Mouse (Mus musculus) frontal cortex, postnatal 14 days (tissue): Measurements from ENCODE around the gene Acvr1b.

Source experiments
- DNase-seq, 2 experiments: peaks; one replicate each; pipeline ENCODE4 v3.0.0; 2022; ENCODE audit warnings: low spot score in 2 of 2

Gene Acvr1b

DNA sequence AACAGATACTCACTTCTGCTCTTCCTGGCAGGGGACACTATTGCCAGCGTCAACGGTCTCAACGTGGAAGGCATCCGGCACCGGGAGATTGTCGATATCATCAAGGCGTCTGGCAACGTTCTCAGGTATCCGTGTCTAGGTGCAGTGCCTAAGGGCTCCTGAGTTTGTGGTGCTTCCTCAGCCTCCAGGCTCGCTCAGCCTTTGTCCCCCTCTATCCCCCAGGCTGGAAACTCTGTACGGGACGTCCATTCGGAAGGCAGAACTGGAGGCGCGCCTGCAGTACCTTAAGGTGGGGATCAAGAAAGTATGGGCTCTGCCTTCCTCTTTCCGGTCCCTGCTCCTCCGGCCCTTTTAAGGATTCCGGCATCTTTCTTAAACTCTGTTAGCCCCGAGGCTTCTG lies 56.6 kb downstream of the Acvr1b start:
- DNase-seq = no peak

DNA sequence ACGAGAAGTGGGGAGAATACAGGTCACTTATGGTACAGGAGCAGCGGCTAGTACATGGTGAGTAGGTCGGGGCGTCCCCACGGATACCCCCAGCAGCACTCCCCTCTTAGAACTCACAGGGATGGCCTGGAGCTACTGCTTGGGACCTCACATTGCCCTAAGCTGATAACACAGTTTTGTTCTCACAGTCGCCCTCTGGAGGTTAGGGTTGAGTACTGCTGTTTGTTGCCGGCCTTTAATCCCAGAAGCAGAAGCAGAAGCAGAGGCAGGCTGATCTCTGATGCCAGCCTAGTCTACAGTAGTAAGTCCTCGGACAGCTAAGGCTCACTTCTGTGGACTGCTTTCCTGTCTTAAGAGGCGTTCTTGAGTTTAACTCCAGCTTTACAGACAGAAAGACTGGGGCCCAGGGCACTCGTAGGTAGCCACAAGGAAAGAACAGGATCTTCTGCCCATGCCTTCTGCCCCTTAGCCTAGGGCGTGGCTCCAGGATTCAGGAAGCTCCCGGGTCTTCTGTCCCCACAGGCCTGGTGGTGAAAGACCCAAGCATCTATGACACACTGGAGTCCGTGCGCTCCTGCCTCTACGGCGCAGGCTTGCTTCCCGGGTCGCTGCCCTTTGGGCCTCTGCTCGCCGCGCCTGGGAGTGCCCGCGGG lies 57.3 kb downstream of the Acvr1b start:
- no peak for DNase-seq

DNA sequence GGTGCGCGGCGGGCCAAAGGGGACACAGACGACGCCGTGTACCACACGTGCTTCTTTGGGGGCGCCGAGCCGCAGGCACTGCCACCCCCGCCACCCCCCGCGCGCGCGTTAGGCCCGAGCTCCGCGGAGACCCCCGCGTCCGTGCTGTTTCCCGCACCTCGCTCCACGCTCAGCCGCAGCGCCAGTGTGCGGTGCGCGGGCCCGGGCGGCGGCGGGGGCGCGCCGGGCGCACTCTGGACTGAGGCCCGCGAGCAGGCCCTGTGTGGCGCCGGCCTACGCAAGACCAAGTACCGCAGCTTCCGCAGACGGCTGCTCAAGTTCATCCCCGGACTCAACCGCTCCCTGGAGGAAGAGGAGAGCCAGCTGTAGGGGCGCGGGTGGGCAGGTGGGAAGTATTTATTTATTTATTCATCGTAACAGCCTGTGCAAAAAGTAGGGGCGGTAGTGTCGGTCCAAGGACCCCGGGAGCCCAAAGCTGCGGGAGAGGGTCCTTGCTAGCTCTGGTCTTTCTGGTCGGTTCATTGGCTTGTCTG lies 57.8 kb downstream of the Acvr1b start:
- no peak for DNase-seq

DNA sequence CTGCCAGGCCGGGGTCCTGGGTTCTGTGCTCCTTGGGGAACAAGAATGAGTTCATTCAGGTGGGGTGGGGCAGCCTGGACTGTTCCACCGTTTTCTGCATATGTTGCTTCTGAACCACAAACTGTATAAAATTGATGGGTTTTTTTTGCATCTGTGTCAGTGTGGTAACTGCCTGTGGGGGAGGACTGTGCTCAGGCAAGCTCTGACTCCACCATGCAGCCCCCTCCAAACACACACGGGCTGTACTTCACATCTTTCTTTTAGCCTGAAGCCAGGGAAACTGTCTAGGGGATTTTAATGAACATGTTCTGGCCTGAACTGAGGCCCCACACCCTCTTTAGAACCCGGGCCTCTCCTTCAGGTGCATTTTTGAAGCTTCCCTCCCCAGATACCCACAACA lies 58.7 kb downstream of the Acvr1b start:
- DNase-seq = no peak

DNA sequence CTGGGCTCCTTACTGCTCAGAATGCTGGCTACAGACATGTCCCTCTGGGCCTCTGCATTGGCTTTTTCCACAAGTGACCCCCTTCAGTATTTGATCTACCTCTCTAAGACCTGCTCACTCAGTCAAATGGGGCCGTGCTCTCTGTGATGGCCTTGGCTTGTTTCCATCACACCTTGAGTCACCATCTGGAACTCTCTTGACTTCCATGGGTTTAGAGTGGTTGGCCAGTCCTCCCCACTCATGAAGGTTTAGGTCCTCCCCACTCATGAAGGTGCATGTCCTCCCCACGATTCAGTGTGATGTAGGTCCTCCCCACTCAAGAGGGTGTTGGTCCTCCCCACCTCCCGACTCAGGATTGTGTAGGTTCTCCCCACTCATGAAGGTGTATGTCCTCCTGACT lies 59.3 kb downstream of the Acvr1b start:
- no peak for DNase-seq

DNA sequence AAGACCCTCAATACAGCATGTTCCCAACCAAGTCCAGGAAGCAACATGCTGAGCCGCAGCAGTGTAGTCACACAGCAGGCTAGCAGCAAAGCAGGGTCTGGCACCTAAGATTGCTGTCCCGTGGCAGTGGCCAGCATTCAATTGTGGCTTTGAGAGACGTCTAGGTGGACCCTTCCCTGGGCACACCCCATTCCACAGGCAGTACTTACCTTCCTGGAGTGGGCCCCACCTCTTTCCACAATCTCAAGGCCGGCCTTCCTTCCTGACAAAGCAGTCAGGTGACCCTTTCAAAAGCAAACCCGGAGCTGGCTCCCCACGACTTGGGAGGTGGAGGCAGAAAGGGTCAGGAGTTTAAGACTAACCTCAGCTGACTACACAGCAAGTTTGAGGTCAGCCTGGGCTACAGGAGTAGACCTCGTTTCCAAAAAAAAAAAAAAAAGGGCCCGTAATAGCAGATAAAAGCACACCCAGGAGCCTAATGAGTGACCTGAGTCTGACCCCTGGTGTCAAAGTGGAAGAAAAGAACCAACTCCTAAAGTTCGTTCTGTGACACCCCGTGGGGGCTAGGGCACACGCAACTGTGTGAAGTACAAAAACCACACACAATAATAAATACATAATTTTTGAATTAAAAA lies 59.9 kb downstream of the Acvr1b start:
- DNase-seq = no peak

DNA sequence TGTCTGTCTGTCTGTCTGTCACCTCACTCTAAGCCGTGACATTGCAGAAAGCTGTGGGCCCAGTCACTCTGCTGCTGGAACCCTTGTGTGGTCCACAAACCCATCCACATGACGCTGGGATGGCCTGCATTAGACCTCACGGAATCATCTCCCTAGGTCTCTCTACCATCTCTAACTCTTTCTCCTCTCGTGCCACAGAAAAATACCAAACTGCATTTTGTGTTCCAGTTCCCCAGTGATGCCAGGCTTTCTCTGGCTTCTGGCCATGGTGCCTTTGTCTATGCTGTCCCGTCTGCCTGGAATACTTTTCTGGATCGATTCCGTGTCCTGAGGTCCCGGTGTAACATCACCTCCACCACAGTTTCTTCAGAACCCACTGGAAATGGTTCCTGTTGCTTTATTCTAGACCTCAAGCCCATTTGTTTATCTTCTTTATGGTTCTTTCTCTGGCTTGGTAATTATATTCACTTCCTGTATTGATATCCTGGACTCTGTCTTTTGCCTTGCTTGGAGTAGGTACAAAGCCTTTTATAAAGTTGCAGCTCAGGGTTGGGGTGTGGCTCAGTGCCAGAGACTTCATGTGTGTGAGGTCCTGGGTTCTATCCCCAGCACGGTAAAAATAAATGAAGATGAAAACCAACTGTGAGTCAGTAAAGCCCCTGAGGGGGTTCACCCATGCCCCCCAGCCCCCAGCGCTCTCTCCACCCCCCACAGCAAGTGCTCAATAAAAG lies 60.9 kb downstream of the Acvr1b start:
- no peak for DNase-seq

DNA sequence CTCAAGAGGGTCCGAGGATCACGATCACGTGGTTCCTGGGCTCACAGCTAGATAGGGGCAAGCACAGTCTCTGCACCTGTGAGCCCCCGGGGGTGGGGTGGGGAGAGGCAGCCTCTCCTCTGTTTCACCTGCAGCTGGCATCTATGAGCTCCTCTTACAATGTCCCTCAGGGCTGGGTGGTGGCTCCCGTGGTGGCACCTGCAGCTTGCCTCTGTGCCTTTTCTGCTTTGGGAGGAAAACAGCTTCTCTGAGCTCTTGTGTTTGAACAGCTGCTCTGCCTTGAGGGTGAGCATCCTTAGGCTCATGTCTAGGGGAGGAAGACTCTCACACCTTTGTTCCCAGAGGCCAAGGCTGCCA lies 61.5 kb downstream of the Acvr1b start:
- DNase-seq = no peak

DNA sequence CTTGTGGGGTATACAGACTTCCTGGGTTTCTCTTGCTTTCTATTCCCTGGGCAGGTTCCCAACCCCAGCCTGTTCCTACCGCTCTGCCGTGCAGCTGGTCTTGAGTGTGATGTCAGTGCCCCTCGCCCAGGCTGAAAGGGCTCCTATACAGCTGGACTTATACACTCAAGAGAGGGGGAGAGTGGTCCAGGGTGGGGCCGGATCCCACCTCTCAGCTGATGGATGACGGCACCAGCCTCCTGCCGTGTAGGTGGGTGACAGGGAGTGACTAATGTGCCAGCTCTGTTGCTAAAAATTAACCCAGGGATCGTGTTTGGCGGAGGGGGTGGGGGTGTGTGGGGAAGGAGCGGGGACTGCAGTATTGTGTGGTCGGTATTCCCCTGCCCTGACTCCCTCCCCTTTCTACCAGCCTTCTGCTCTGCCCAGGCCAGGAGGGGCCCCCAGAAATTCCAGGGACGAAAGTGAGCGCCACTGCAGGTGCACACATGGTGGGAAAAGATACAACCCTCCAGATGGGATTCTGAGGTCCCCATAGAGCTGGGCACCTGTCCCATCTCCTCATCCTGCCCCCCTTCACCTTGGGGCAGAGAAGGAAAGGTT lies 62.0 kb downstream of the Acvr1b start:
- DNase-seq = no peak

DNA sequence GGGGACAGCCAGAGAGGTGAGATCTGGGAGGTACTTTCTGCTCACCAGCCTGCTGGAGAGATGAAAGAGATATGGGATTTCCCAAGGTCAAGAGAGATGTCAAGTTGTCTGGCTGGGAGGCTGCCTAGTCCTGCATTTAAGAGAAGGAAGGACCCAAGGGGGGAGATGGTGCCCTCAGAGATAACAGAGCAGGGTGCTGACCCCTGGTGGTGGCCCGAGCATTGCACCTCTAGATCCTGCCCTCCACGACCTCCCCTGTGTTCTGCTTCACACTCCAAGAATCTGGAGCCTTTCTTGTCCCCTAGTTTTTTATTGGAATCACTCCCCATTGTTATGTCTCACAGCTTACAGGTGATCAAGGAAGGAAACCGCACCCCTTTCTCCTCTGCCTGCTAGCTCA lies 63.0 kb downstream of the Acvr1b start:
- no peak for DNase-seq

DNA sequence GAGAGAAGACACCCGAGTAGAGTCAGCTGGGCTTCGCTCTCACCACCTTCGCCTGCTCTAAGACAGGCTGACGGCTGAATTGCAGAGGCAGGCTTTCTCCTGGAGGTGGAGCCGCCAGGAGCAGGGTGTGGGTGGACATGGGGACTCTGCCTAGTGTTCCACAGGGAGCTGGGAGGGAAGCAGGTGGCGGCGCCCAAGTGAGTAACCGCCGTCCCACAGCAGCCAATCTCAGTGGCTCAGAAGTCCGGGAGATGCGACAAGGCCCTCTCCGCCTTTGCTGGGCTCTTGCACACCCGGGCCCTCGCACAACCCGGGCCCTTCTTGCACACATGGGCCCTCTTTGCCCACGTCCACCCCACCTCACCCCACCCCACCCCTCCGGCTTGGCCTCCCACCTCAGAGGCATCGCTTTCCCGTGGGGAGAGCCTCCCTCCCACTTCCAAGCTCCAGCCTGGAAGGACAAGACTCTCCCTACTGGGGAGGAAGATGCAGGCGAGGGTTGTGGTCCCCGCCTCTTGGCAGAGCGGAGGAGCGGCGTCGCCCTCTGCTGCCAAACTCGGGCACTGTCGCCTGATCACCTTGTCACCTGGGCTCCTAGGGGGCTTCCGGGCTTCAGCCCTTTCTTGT lies 65.1 kb downstream of the Acvr1b start:
- peak in 1 of 2 experiments; percentile 59 for DNase-seq

DNA sequence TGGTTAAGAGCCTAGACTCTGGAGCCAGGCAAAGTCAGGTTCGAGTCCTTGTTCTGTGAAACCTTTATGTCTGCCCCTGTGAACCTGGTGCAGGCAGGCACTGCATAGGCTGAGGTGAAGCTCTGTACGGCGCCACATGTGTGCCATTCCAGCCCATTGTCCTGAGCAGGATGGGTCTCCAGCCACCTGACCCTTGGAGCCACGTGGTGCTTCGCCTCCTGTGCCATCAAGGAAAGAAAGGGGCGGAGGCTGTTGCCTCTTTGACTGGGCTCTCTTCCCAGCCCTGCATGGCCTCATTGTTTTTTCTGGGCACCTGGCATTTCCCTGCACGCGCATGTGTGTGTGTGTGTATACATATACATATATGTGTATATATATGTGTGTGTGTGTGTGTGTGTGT lies 66.0 kb downstream of the Acvr1b start:
- no peak for DNase-seq

DNA sequence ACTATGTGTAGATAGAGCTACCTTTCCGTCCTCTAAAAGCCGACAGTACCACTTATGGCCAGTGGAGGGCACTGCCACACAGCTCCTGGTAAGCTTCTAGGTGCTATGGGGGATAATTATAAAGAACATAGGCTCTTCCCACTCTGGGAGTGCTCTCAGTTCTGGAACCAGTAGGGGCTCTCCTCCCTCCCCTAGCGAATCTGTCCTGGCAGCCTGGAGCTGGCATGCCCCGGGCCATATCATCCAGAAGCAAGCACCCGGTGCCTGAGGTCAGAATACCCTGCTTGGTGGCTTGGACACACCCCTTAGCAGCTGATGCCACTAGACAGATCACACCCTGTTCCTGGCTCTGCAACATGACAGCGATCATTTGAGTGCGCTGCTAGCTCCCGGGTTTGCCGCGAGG lies 66.9 kb downstream of the Acvr1b start:
- DNase-seq = peak; percentile 85 to 91

DNA sequence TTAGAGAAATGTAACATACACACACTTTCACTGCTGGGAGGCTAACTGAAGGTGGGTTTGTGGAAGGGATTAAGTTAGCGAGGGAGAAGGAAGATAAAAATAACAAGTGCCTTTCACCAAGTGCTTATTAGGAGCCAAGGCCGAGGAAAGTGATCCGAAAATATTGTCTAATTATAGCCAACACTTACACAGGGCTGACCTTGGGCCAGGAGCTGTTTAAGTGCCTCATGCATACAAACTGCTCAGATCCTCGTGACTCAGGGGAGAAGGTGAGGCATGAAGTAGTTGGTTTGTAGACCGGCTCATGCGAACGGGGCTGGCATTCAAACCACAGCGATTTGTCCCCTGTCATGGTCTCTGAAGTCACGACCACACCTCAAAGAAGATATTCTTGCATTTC lies 67.4 kb downstream of the Acvr1b start:
- no peak for DNase-seq

DNA sequence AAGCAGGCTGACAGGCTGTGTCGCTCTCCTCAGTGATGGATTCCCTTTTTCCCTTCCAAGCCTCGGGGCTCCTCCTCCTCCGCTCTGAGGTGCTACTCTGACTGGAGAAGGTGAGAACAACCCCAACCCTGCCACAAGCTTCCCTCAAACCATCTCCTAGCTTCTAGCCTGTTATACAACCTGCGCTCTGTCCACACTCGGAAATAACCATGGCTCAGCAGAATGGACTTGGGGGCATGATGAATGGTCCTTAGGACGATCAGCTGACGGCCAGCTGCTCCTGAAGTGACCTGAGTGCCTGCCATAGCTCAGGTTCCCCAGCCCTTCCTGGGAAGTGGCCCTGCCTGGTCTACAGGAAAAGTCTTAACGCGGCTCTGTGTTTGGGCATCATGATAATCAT lies 68.0 kb downstream of the Acvr1b start:
- DNase-seq = no peak

DNA sequence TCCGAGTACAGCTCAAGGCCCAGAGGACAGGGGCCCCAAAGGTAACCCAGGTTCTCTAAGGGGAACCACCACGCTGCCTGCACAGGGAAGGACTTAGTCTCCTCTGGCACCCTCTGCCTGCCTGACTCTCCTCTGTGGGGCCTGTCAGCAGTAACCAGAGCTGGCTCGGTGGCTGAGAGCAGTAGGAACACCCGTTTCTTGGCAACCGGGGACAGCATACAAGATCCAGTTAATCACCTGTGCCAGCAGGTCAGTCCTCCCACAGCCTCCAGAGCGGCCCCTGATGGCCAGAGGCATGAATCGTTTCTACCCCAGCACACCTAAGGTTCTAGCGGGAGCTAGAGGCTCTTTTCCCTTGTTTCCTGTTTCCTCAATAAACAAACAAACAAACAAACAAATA lies 68.8 kb downstream of the Acvr1b start:
- DNase-seq = no peak

DNA sequence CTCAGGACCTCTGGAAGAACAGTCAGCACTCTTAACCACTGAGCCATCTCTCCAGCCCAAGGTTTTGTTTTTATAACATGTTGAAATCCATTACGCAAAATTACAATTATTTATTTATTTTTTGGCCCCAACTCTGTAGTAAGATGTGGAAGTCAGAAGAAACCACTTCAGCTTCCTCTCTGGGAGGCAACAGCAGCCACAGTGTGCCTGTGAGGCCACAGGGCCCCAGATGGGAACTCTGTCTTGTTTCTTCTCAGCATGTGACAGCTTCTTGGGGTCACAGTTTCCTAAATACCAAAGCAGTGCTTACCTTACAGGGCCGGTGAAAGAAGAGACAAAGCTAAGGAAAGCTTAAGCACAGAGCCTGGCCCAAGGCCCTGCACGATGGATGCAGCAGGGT lies 70.1 kb downstream of the Acvr1b start:
- DNase-seq = no peak

DNA sequence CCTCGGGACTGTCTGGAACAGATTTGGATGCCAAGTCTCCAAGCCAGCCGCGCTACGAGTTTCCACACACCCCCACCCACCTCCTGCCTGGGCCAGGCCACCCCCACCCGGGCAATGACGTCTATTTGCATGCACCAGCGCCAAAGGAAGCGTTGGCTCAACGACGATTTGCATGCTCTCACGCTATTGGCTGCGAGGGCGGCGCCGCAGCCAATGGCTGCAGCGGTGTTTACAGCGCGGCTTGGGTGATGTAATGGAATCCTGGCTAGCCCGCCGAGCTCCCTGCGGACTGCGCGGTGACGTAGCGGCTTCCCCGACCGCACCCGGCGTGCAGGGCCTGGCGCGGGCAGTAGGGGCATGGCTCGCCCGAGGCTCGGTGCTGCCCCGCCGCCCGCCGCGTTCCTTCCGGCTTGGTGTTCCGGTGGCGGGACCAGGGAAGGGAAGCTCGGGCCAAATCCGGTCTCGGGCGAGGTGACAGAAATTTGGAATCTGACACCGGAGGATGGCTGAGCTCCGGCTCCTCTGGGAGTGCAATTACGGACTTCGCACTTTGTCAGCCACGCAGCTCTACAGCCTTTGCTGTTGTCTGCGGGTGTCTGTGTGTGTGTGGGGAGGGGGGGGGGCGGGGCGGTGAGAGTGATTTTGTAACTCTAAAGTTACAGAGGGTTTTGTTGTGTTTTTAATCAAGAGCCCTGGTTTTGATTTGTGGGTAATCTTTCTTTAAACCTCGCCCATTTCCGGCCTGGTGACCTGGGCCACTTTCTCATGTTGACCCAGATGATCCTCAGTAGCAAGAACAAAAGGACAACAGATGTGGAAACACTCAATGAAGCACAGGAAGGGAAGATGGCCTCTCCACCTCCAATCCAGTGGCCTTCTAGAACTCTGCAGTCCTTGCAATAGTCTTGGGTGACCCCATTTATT lies 72.6 kb downstream of the Acvr1b start:
- DNase-seq = peak; percentile 93 to 94

DNA sequence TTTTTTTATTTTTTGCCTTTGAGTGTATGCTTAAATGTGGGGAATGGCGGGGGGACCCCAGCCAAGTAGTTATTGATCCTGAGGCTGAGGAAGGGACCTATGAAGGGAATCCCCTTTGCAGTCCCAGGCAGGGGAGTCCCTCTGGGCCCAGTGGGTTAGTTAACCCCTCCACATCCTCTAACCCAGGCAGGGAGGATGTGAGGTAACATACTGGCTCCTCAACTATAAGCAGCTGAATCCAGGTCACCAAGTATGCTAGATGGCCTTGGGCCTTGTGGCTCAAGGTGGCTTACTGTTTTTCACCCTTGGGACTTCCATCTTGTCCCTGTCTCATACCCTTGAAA lies 73.3 kb downstream of the Acvr1b start:
- DNase-seq = no peak

DNA sequence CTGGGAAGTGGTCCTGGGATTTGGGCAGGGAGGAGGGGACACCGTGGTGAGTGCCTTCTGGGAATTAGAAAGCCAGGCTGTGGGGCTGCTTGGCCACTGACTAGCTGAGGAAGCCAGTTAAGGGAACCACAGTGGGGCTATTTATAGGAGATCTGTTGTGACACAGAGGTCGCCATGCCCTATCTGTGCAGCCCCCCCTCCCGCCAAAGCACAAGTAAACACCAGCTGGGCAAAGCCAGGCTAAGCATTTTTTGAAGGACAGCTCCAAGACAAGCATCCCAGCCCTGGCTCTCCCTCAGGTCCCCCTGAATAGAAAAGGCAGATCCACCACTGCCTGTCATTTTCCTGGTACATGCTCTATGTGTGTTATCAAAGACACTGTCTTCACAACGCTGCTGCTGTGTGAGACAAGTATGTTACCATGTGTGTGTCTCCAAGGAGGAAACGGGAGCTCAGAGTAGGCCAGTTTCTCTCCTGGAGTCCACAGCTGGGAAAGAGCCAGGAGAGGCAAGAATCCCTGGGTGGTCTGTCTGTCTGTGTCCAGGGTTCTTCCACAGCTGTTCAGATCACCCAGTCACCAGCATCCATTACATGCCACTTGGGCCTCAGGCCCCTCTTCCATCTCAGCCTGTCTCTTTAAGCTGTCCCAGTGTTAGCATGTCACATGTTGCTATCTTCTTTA lies 74.3 kb downstream of the Acvr1b start:
- no peak for DNase-seq
